Mouse (Mus musculus) lung, adult 10 weeks (tissue): ENCODE data around the gene Casp12. TPM values are rescaled to one million over a fixed set of nuclear protein-coding genes. Genes with fewer than 3 reads are reported as not detected.

ENCODE experiments used
- polyA plus RNA-seq: library from polyadenylated mRNA; stranded (reverse); fragments of 350-450 nt; fragmentation: Illumina TruSeq; extraction: RNeasy Lipid Tissue Mini Kit (QIAGEN cat#74804); gene quantifications from one replicate; pipeline ENCODE4 v1.2.3, GENCODE M21; 2014; ENCODE audit warnings: low read depth, low replicate concordance; ENCODE audit not compliant: insufficient read depth

Gene Casp12
- polyA plus RNA-seq: 12.8 TPM

GRCm38 (mm10) chr9:5345291-5345898 lies at the start of gene Casp12:
Gene Casp12, plus strand, starts transcription at chr9:5345430.

GRCm38 (mm10) chr9:5298329-5299131 lies 46.7 kb upstream of the Casp12 start, which contains the start of gene Casp1:
Gene Casp1, plus strand, starts transcription at chr9:5298517.

GRCm38 (mm10) chr9:5308561-5308960 lies 36.7 kb upstream of the Casp12 start, which contains the start of gene Casp4:
Gene Casp4, plus strand, starts transcription at chr9:5308828.

Other genes starting within 250 kb of the Casp12 start
- gene Casp1, start 46.9 kb upstream of the Casp12 start, polyA plus RNA-seq: 9.0 TPM
- 11.9 TPM for gene Casp4, start 36.6 kb upstream of the Casp12 start, polyA plus RNA-seq